Mouse (Mus musculus): Measurements from ENCODE around the gene Gm11027.

GRCm38 (mm10) chr12:116273733-116274132 is 1.5 kb upstream of the Gm11027 start:
- TF ChIP-seq CTCF (IDR thresholded peaks at IDR 0.05; ENCODE audit: low read depth) (no peak), EP300 (optimal IDR thresholded peaks at IDR 0.05) (no peak)
